In genomic region chr4:78456284-78456683, GRCm38 (mm10) we compare ENCODE assay signal across 15 mouse cellular contexts.
"Had no signal": no experiment of that assay in that cellular context is flagged by ENCODE, and none has a peak within 500 bp of the region (broad histone marks: within the 10 kb centered on the region; RNA-seq: fewer than 3 reads in every experiment).

No protein-coding gene starts in this region.

- H3K4me1 ChIP-seq: limb, embryonic 15.5 days; liver, embryonic 12.5 days; lung, embryonic 15.5 days; megakaryocyte, embryonic 14.5 days; midbrain, embryonic 12.5 days had no signal

- H3K4me3 ChIP-seq: limb, embryonic 15.5 days; liver, embryonic 12.5 days; lung, embryonic 15.5 days; megakaryocyte, embryonic 14.5 days; midbrain, embryonic 12.5 days had no signal

- H3K4me2 ChIP-seq: limb, embryonic 15.5 days; liver, embryonic 12.5 days; lung, embryonic 15.5 days; midbrain, embryonic 12.5 days had no signal

- H3K9me3 ChIP-seq: limb, embryonic 15.5 days; liver, embryonic 12.5 days; lung, embryonic 15.5 days; megakaryocyte, embryonic 14.5 days; midbrain, embryonic 12.5 days had no signal

- H3K36me3 ChIP-seq: limb, embryonic 15.5 days; liver, embryonic 12.5 days; lung, embryonic 15.5 days; midbrain, embryonic 12.5 days had no signal

- H3K27ac ChIP-seq: limb, embryonic 15.5 days; liver, embryonic 12.5 days; lung, embryonic 15.5 days; macrophage; midbrain, embryonic 12.5 days had no signal

- ATAC-seq: liver, embryonic 12.5 days had no signal

- DNase-seq: kidney, adult 18-20 months; kidney, postnatal 36 days; layer of hippocampus, adult 9-11 months; layer of hippocampus, postnatal 36 days; lung, postnatal 14 days; right cerebral cortex, postnatal 4 days; spleen, adult 18-20 months; thymus, adult 18-20 months; thymus, postnatal 14 days had no signal

- H3K27me3 ChIP-seq: limb, embryonic 15.5 days; liver, embryonic 12.5 days; lung, embryonic 15.5 days; megakaryocyte, embryonic 14.5 days; midbrain, embryonic 12.5 days had no signal

- H3K9ac ChIP-seq: limb, embryonic 15.5 days; liver, embryonic 12.5 days; lung, embryonic 15.5 days; midbrain, embryonic 12.5 days had no signal
